Mouse (Mus musculus) heart, adult 2 months (tissue): ENCODE data around the gene Mapkap1. TPM values are rescaled to one million over a fixed set of nuclear protein-coding genes. Genes with fewer than 3 reads are reported as not detected.

ENCODE experiments used
- DNase-seq, 2 experiments: peaks; one replicate each; pipeline ENCODE4 v3.0.0; 2021
- H3K27ac ChIP-seq: fragments of 200-600 bp; 2 replicates; pipeline ENCODE4 v1.8.1; 2022
- H3K27me3 ChIP-seq: fragments of 200-500 bp; 2 replicates; pipeline ENCODE4 v1.6.1; 2012; ENCODE audit warnings: mild to moderate bottlenecking, low read length, inconsistent platforms, mixed read lengths; ENCODE audit not compliant: control insufficient read depth, insufficient read depth
- H3K36me3 ChIP-seq: fragments of 200-500 bp; 2 replicates; pipeline ENCODE4 v1.6.1; 2012; ENCODE audit warnings: low read length, inconsistent platforms; ENCODE audit not compliant: control insufficient read depth, insufficient read depth
- H3K4me1 ChIP-seq: fragments of 200-500 bp; 2 replicates; pipeline ENCODE4 v1.6.1; 2011; ENCODE audit warnings: low read length; ENCODE audit not compliant: control insufficient read depth, insufficient read depth
- H3K4me3 ChIP-seq: fragments of 200-600 bp; 2 replicates; pipeline ENCODE4 v1.8.1; 2022
- H3K79me2 ChIP-seq: fragments of 200-500 bp; replicated peaks from 2 replicates; pipeline ENCODE4 v1.6.1; 2012; ENCODE audit warnings: mild to moderate bottlenecking, inconsistent platforms, low read length, moderate library complexity, mixed read lengths; ENCODE audit not compliant: control insufficient read depth, insufficient read depth
- H3K9ac ChIP-seq: fragments of 200-500 bp; 2 replicates; pipeline ENCODE4 v1.6.1; 2012; ENCODE audit warnings: low read depth, mild to moderate bottlenecking, control low read depth, inconsistent platforms, low read length, mixed read lengths
- CTCF ChIP-seq: fragments of 200-600 bp; IDR thresholded peaks from 2 replicates; pipeline ENCODE4 v1.8.1; 2022; ENCODE audit warnings: antibody characterized with exemption, mild to moderate bottlenecking, moderate library complexity
- EP300 ChIP-seq: fragments of 200-500 bp; IDR thresholded peaks from 2 replicates; pipeline ENCODE4 v1.6.1; 2011; ENCODE audit warnings: low read depth, low read length, control low read depth; ENCODE audit not compliant: insufficient read depth
- POLR2A ChIP-seq: fragments of 200-500 bp; IDR thresholded peaks from 2 replicates; pipeline ENCODE4 v1.6.1; 2011; ENCODE audit warnings: mild to moderate bottlenecking, low read depth, low read length, control low read depth; ENCODE audit not compliant: insufficient read depth
- WGBS: fragments of 180-500 bp; shearing (Covaris S2); methylation state at CpG from one replicate; pipeline ENCODE4 v1.1.7; 2018; 5-methylcytosine and 5-hydroxymethylcytosine counted together
- intact Hi-C: fragments of 180-260 bp; cut with DNase I; formaldehyde crosslinking; loops from one replicate; pipeline ENCODE4 v1.15.1; 2025
- polyA plus RNA-seq: library from polyadenylated mRNA; depleted of rRNA; stranded (reverse); fragments of >200 nt; gene quantifications from 2 replicates; pipeline ENCODE4 v1.2.3, GENCODE M21; 2012
- total RNA-seq, 2 experiments: library from RNA; stranded (reverse); gene quantifications; 2 replicates each; pipeline ENCODE4 v1.2.3; 2021

Mapkap1 gene
- total and polyA plus RNA-seq, 3 experiments, result 30.6 to 70.1 (median 63.6) TPM

- no peak overlapping the region for H3K27ac ChIP-seq
- intact Hi-C loops, result no loop called here
- no peaks in the 10 kb centered on the region; the same call in 1 of the 2 replicates for H3K36me3 ChIP-seq
- H3K4me3 ChIP-seq, result no peak overlapping the region
- H3K4me1 ChIP-seq, result peaks cover 2% of the 10 kb centered on the region; the same call in 1 of the 2 replicates
- WGBS, result 92% methylated on average over 4 of the region's 4 CpGs
- TF ChIP-seq EP300, result no peak
- no peak for TF ChIP-seq POLR2A
- no peak for TF ChIP-seq CTCF
- H3K27me3 ChIP-seq, result no peaks in the 10 kb centered on the region
- no peak for DNase-seq
- H3K9ac ChIP-seq, result no peak overlapping the region
- H3K79me2 ChIP-seq, result no peaks in the 10 kb centered on the region
Observed at GRCm38 (mm10) chr2:34448756-34449155, 42.2 kb downstream of the Mapkap1 start.

GRCm38 (mm10) chr2:34462490-34462889, 55.9 kb downstream of the Mapkap1 start:
- Histone ChIP-seq H3K79me2 (no peaks in the 10 kb centered on the region; the same call in 1 of the 2 replicates), H3K9ac (no peak overlapping the region), H3K4me3 (no peak overlapping the region), H3K36me3 (no peaks in the 10 kb centered on the region), H3K4me1 (no peaks in the 10 kb centered on the region), H3K27ac (no peak overlapping the region), H3K27me3 (no peaks in the 10 kb centered on the region)
- DNase-seq, result no peak
- no peak for TF ChIP-seq POLR2A
- no peak for TF ChIP-seq CTCF
- TF ChIP-seq EP300, result no peak
- 95% methylated on average over 3 of the region's 3 CpGs for WGBS
- intact Hi-C loops, result no loop called here

GRCm38 (mm10) chr2:34468559-34469141, 62.1 kb downstream of the Mapkap1 start:
- Histone ChIP-seq H3K36me3 (no peaks in the 10 kb centered on the region), H3K27me3 (no peaks in the 10 kb centered on the region), H3K27ac (no peak overlapping the region; the same call in 1 of the 2 replicates), H3K4me3 (no peak overlapping the region), H3K9ac (no peak overlapping the region), H3K4me1 (peaks cover 3% of the 10 kb centered on the region), H3K79me2 (no peaks in the 10 kb centered on the region)
- WGBS, result 64% methylated on average over 7 of the region's 7 CpGs
- no peak for DNase-seq
- TF ChIP-seq POLR2A, result no peak
- TF ChIP-seq CTCF, result no peak
- no peak for TF ChIP-seq EP300
- intact Hi-C loops, result no loop called here

- 97% methylated on average over 5 of the region's 5 CpGs for WGBS
- no peak for TF ChIP-seq EP300
- no peak for TF ChIP-seq CTCF
- no peak for TF ChIP-seq POLR2A
Observed at GRCm38 (mm10) chr2:34469324-34469723, 62.8 kb downstream of the Mapkap1 start.

GRCm38 (mm10) chr2:34473775-34474174, 67.2 kb downstream of the Mapkap1 start:
- TF ChIP-seq POLR2A (no peak), CTCF (no peak), EP300 (no peak)
- H3K9ac ChIP-seq, result no peak overlapping the region
- WGBS, result 79% methylated on average over 3 of the region's 3 CpGs
- intact Hi-C loops, result no loop called here
- H3K79me2 ChIP-seq, result no peaks in the 10 kb centered on the region; the same call in 1 of the 2 replicates
- no peak overlapping the region for H3K4me3 ChIP-seq
- H3K27ac ChIP-seq, result no peak overlapping the region
- no peaks in the 10 kb centered on the region for H3K27me3 ChIP-seq
- no peaks in the 10 kb centered on the region for H3K36me3 ChIP-seq
- H3K4me1 ChIP-seq, result peaks cover under 1% of the 10 kb centered on the region; the same call in 1 of the 2 replicates
- DNase-seq, result no peak

More at GRCm38 (mm10) chr2:34469324-34469723, 62.8 kb downstream of the Mapkap1 start:
- Histone ChIP-seq H3K4me1 (peaks cover 3% of the 10 kb centered on the region), H3K27ac (no peak overlapping the region), H3K27me3 (no peaks in the 10 kb centered on the region), H3K4me3 (no peak overlapping the region), H3K36me3 (no peaks in the 10 kb centered on the region), H3K9ac (no peak overlapping the region), H3K79me2 (no peaks in the 10 kb centered on the region)
- DNase-seq, result no peak
- intact Hi-C loops, result no loop called here

GRCm38 (mm10) chr2:34481401-34481800, 74.8 kb downstream of the Mapkap1 start:
- Histone ChIP-seq H3K79me2 (peaks cover 1% of the 10 kb centered on the region; the same call in 1 of the 2 replicates), H3K9ac (no peak overlapping the region), H3K36me3 (no peaks in the 10 kb centered on the region), H3K4me1 (no peaks in the 10 kb centered on the region; the same call in 1 of the 2 replicates), H3K27me3 (no peaks in the 10 kb centered on the region), H3K4me3 (no peak overlapping the region), H3K27ac (no peak overlapping the region)
- intact Hi-C loops, result no loop called here
- WGBS, result 83% methylated on average over 4 of the region's 4 CpGs
- DNase-seq, result no peak
- no peak for TF ChIP-seq POLR2A
- no peak for TF ChIP-seq EP300
- TF ChIP-seq CTCF, result no peak
